Mouse (Mus musculus) liver, adult 2 months (tissue): Measurements from ENCODE around the gene Armc3.

ENCODE experiments used
- CTCF ChIP-seq: fragments of 200-500 bp; IDR thresholded peaks from 2 replicates; pipeline ENCODE4 v1.5.1; 2011; ENCODE audit warnings: low read depth, low read length, control low read depth
- POLR2A ChIP-seq: fragments of 200-500 bp; IDR thresholded peaks from 2 replicates; pipeline ENCODE4 v1.6.1; 2011; ENCODE audit warnings: low read length, control low read depth; ENCODE audit not compliant: insufficient read depth; ENCODE audit errors: extremely low read depth

GRCm38 (mm10) chr2:19275602-19276539, 76.8 kb downstream of the Armc3 start:
- TF ChIP-seq POLR2A = no peak
- peak; percentile 86 for TF ChIP-seq CTCF
